Mouse (Mus musculus) frontal cortex, adult (tissue): ENCODE data around the gene Chic1.

Experiments used
- ATAC-seq: cut with Nextera tagmentation; 2 replicates; pipeline ENCODE4 v1.9.2; 2017; ENCODE audit warnings: mild to moderate bottlenecking, moderate library complexity, mixed read lengths; ENCODE audit not compliant: low TSS enrichment

Chic1 gene

DNA sequence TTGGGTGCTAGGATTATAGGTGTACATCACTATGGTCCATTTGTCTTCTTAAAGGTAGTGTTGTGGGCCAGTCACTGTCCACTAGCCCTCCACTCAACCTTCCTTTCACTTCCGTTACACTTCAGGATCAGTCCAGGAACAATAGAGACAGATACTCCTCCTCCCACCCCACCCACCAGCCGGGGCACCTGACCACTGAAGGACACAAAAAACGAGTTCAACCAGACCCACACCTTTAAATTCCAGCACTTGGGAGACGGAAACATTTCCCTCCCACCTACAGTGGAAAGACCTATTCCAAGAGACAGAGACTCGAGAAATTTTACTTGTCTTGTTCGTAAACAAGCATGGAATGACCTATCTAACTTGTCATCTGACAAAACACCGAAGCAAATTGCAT lies 76.0 kb downstream of the Chic1 start:
- ATAC-seq: no peak

DNA sequence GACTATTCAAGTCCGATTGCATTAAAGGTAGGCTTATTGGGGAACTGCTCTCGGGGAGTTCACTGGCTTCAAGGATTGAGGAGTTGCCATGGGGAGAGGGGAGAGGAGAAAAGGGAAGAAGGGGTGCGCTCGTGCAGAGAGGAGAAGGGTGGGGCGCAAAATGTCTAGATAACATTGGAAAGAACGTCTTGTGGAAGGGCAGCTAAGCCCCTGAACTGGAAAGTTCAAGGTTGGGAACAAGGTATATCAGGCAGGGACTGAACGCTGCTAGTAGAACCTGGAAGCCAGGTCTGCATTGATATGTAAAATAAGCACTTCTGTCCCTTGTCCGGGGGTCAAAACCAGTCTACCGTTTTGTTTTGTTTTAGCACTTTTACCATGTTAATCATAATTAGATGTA lies 81.7 kb downstream of the Chic1 start:
- ATAC-seq: no peak

DNA sequence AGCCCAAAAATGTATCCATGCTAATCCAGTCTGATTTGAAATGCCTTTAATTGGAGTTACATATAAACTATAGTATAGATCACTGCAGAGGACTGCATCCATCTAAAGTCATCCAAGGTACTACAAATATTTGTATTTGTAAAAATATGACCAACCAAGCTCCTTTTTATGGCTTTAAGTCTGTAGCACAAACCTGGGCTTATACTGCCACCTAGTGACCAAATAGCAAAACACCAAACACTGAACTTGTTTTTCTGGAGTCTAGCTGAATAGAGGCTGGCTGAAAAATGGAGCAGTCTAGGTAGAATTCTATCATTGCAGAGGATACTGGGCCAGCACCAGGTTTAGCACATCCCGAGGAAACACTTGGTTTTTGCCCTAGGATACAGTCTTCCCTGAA lies 84.5 kb downstream of the Chic1 start:
- ATAC-seq: peak; percentile 59; the same call in 1 of the 2 replicates

DNA sequence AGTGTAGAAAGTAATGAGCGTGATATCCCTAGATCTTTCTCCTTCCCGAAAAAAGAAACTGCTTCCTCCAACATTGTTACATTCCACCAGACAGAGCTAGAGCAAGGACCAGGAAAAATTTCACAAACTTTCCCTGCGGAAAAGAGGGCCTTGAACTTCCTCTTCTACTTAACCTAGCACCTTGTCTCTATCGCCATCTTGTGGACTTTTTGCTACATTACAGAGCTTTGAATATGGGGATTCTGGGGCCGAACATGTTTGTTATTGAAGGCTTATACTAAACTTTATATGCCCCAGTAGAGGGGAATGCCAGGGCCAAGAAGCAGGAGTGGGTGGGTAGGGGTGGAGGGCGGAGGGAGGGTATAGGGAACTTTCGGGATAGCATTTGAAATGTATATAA lies 87.5 kb downstream of the Chic1 start:
- ATAC-seq: no peak
